Mouse (Mus musculus) midbrain, embryonic 13.5 days (tissue): Measurements from ENCODE around the gene Cdk5r1. TPM values are rescaled to one million over a fixed set of nuclear protein-coding genes. Genes with fewer than 3 reads are reported as not detected.
"Not testable (repeated sequence)": the region's sequence is repeated elsewhere in the genome, so short reads cannot be mapped to it uniquely, and the experiment has no call there.

Experiments
- ATAC-seq: fragments of 200-750 bp; cut with Nextera tagmentation; 2 replicates; pipeline ENCODE4 v1.8.0; 2017; ENCODE audit warnings: mild to moderate bottlenecking, moderate TSS enrichment, moderate library complexity
- H3K27ac ChIP-seq: fragments of 300-500 bp; sonication (generic); 2 replicates; pipeline ENCODE4 v1.5.1; 2015; ENCODE audit warnings: inconsistent platforms, mild to moderate bottlenecking, moderate library complexity
- H3K27me3 ChIP-seq: fragments of 300-500 bp; sonication (generic); 2 replicates; pipeline ENCODE4 v1.6.1; 2015; ENCODE audit warnings: mild to moderate bottlenecking, inconsistent platforms
- H3K36me3 ChIP-seq: fragments of 300-500 bp; sonication (generic); 2 replicates; pipeline ENCODE4 v1.6.1; 2015; ENCODE audit warnings: mild to moderate bottlenecking, inconsistent platforms
- H3K4me1 ChIP-seq: fragments of 300-500 bp; sonication (generic); replicated peaks from 2 replicates; pipeline ENCODE4 v1.6.1; 2015; ENCODE audit warnings: inconsistent platforms
- H3K4me2 ChIP-seq: fragments of 300-500 bp; sonication (generic); replicated peaks from 2 replicates; pipeline ENCODE4 v1.6.1; 2015; ENCODE audit warnings: moderate library complexity, mild to moderate bottlenecking, inconsistent platforms
- H3K4me3 ChIP-seq: fragments of 300-500 bp; sonication (generic); replicated peaks from 2 replicates; pipeline ENCODE4 v1.5.1; 2015; ENCODE audit warnings: mild to moderate bottlenecking, inconsistent platforms
- H3K9ac ChIP-seq: fragments of 300-500 bp; sonication (generic); replicated peaks from 2 replicates; pipeline ENCODE4 v1.6.1; 2015; ENCODE audit warnings: mild to moderate bottlenecking, inconsistent platforms
- H3K9me3 ChIP-seq: fragments of 300-500 bp; sonication (generic); 2 replicates; pipeline ENCODE4 v1.6.1; 2016; ENCODE audit warnings: mild to moderate bottlenecking, inconsistent platforms
- WGBS: fragments of 180-500 bp; shearing (Covaris S2); methylation state at CpG from one replicate; pipeline ENCODE4 v1.1.7; 2015; 5-methylcytosine and 5-hydroxymethylcytosine counted together
- polyA plus RNA-seq: library from polyadenylated mRNA; unstranded; fragments of >200 nt; fragmentation: Nextera tagmentation; extraction: Ambion mirVana; gene quantifications from 2 replicates; pipeline ENCODE4 v1.2.1, GENCODE M21; 2015

The Cdk5r1 gene
- polyA plus RNA-seq, result 88.3 and 98.6 TPM in 2 replicates

GRCm38 (mm10) chr11:80476222-80477189 lies at the start of gene Cdk5r1:
TSS of gene Cdk5r1 (plus strand) at chr11:80477023.
- Histone ChIP-seq H3K4me3 (peak within 1 kb of the TSS; percentile 89), H3K36me3 (peaks cover 35% of the 10 kb centered on the region), H3K4me2 (peak within 1 kb of the TSS; percentile 98), H3K9ac (peak within 1 kb of the TSS; percentile 100), H3K27ac (peak within 1 kb of the TSS; percentile 99), H3K27me3 (peaks cover 20% of the 10 kb centered on the region), H3K4me1 (peaks cover 47% of the 10 kb centered on the region), H3K9me3 (no peaks in the 10 kb centered on the region)
- under 1% methylated on average over 88 of the region's 116 CpGs for WGBS
- peak; percentile 88 for ATAC-seq

DNA sequence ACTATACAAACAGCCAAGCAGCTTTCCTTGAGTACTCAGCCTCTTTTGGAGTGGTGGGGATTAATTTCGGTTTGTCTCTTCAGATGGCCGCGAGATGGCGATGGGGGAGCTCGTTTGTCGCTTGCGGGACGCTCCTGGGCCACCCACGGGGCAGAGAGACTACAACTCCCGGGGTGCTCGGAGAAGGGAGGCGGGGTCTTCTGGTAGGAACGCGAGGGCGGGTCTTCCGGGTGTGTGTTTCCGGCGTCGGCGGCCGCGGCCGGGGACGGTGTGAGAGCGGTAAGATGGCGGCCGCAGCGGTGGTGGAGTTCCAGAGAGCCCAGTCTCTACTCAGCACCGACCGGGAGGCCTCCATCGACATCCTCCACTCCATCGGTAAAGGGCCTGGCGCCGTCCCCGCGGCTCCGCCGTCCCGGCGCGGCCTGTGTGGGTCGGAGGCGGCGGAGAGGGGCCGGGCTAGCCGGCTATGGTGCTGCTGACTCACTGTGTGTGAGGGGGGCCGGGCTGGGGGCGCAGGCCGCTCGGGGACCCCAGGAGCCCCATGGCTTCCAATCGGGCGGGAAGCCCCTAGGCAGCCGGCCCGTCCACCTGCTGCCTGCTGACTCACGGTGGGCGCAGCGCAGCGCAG lies 48.3 kb upstream of the Cdk5r1 start, which contains the start of gene Psmd11:
Gene Psmd11, plus strand, starts transcription at position 235 of the 628 bp plus-strand sequence.
- H3K9ac ChIP-seq, result peak within 1 kb of the TSS; percentile 93
- under 1% methylated on average over 58 of the region's 58 CpGs for WGBS
- peak within 1 kb of the TSS; percentile 92 for H3K4me2 ChIP-seq
- peak within 1 kb of the TSS; percentile 93 for H3K4me3 ChIP-seq
- no peaks in the 10 kb centered on the region for H3K27me3 ChIP-seq
- peak; percentile 100 for ATAC-seq
- H3K27ac ChIP-seq, result peak within 1 kb of the TSS; percentile 90
- no peaks in the 10 kb centered on the region for H3K9me3 ChIP-seq
- peaks cover 14% of the 10 kb centered on the region for H3K4me1 ChIP-seq
- peaks cover 17% of the 10 kb centered on the region for H3K36me3 ChIP-seq

GRCm38 (mm10) chr11:80429009-80429475 lies 47.8 kb upstream of the Cdk5r1 start:
- Histone ChIP-seq H3K27me3 (no peaks in the 10 kb centered on the region), H3K4me2 (peak overlapping the region; percentile 92), H3K9me3 (no peaks in the 10 kb centered on the region), H3K9ac (peak overlapping the region; percentile 93), H3K4me3 (peak overlapping the region; percentile 93), H3K27ac (peak overlapping the region; percentile 90), H3K36me3 (peaks cover 21% of the 10 kb centered on the region), H3K4me1 (peaks cover 14% of the 10 kb centered on the region)
- no peak for ATAC-seq
- WGBS, result under 1% methylated on average over 37 of the region's 37 CpGs

DNA sequence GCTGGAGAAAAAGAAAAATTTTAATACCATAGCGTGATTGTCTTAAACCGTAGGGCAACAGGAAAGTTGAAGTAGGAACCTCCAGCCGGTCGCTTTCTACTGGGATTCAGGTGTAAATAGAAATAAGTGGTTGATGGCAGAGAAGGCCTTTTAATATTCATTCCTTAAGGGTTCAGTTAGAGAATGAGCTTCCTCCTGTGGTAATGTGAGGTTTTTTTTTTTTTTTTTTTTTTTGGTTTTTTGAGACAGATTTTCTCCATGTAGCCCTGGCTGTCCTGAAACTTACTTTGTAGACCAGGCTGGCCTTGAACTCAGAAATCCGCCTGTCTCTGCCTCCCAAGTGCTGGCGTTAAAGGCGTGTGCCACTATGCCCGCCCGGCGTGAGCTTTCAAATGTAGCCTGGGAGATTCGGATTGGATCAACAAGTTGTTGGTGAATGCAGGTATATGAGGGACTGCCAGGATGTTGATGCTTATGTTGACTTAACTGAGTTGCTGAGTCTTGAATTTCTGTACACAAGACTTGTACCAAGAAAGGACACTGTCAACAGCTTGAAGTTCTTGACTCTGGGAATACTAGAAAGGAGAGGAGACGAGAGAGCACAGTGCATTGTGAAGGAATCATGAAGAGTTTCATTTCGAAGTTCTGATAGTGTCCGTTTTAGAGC lies 47.2 kb upstream of the Cdk5r1 start:
- no peaks in the 10 kb centered on the region for H3K9me3 ChIP-seq
- 65% methylated on average over 14 of the region's 14 CpGs for WGBS
- H3K4me3 ChIP-seq, result peak overlapping the region; percentile 93
- H3K27me3 ChIP-seq, result no peaks in the 10 kb centered on the region
- peaks cover 24% of the 10 kb centered on the region for H3K36me3 ChIP-seq
- peak overlapping the region; percentile 92 for H3K4me2 ChIP-seq
- no peak for ATAC-seq
- no peak overlapping the region for H3K27ac ChIP-seq
- peaks cover 14% of the 10 kb centered on the region for H3K4me1 ChIP-seq
- peak overlapping the region; percentile 93 for H3K9ac ChIP-seq

- Histone ChIP-seq H3K27ac (no peak overlapping the region), H3K36me3 (peaks cover 28% of the 10 kb centered on the region), H3K9me3 (no peaks in the 10 kb centered on the region), H3K4me2 (no peak overlapping the region), H3K4me1 (peaks cover 14% of the 10 kb centered on the region), H3K9ac (no peak overlapping the region), H3K27me3 (no peaks in the 10 kb centered on the region), H3K4me3 (no peak overlapping the region)
- ATAC-seq, result no peak
- 97% methylated on average over 3 of the region's 3 CpGs for WGBS
These were observed 46.4 kb upstream of the Cdk5r1 start for GRCm38 (mm10) chr11:80430366-80430910.

DNA sequence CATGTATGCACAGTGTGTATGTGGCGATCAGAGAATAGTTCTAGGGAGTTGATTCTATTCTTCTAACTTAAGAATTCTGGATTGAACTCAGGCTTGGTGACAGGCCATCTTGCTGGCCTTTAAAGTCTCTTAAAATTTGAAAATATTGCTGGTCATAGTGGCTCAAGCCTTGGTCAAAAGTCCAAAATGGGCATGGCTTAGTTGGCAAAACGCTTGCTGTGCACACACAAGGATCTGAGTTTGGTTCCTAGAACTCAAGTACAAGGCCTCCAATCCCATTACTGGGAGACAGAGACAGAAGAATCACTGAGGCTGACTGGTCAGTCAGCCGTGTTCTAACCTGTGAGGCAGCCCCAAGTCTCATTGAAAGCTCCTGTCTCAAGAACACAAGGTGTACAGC lies 29.9 kb upstream of the Cdk5r1 start:
- H3K27ac ChIP-seq, result no peak overlapping the region
- H3K9me3 ChIP-seq, result no peaks in the 10 kb centered on the region
- H3K36me3 ChIP-seq, result peaks cover 64% of the 10 kb centered on the region
- no peaks in the 10 kb centered on the region for H3K27me3 ChIP-seq
- no peak overlapping the region for H3K4me2 ChIP-seq
- no peak overlapping the region for H3K9ac ChIP-seq
- H3K4me1 ChIP-seq, result no peaks in the 10 kb centered on the region
- ATAC-seq, result no peak
- WGBS, result 95% methylated on average over 3 of the region's 3 CpGs
- no peak overlapping the region for H3K4me3 ChIP-seq

DNA sequence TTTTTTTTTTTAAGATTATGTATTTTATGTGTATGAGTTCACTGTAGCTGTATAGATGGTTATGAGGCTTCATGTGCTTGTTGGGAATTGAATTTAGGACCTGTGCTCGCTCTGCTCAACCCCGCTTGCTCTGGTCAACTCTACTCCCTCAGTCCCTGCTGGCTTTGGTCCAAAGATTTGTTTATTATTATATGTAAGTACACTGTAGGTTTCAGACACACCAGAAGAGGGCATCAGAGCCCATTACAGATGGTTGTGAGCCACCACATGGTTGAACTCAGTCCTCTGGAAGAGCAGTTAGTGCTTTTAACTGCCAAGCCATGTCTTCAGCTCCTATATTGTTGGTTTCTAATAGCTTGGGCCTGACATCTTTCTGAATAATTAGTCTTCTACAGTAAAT lies 27.0 kb upstream of the Cdk5r1 start:
- no peak overlapping the region for H3K4me3 ChIP-seq
- no peaks in the 10 kb centered on the region for H3K9me3 ChIP-seq
- no peaks in the 10 kb centered on the region for H3K4me1 ChIP-seq
- no peak overlapping the region for H3K4me2 ChIP-seq
- no peak overlapping the region for H3K27ac ChIP-seq
- no peak for ATAC-seq
- H3K36me3 ChIP-seq, result peaks cover 60% of the 10 kb centered on the region
- no peaks in the 10 kb centered on the region for H3K27me3 ChIP-seq
- H3K9ac ChIP-seq, result no peak overlapping the region
- 95% methylated on average over 2 of the region's 2 CpGs for WGBS

- Histone ChIP-seq H3K27ac (no peak overlapping the region), H3K4me3 (no peak overlapping the region), H3K4me1 (no peaks in the 10 kb centered on the region), H3K36me3 (peaks cover 57% of the 10 kb centered on the region), H3K4me2 (no peak overlapping the region), H3K9ac (no peak overlapping the region), H3K27me3 (no peaks in the 10 kb centered on the region), H3K9me3 (no peaks in the 10 kb centered on the region)
- WGBS, result 92% methylated on average over 3 of the region's 3 CpGs
- no peak for ATAC-seq
These were observed 24.6 kb upstream of the Cdk5r1 start for GRCm38 (mm10) chr11:80452242-80452641.

- ATAC-seq, result no peak
- H3K36me3 ChIP-seq, result peaks cover 57% of the 10 kb centered on the region
- 93% methylated on average over 1 of the region's 1 CpGs for WGBS
- no peaks in the 10 kb centered on the region for H3K4me1 ChIP-seq
- H3K9ac ChIP-seq, result no peak overlapping the region
- no peak overlapping the region for H3K27ac ChIP-seq
- H3K27me3 ChIP-seq, result no peaks in the 10 kb centered on the region
- H3K4me2 ChIP-seq, result no peak overlapping the region
- no peaks in the 10 kb centered on the region for H3K9me3 ChIP-seq
- H3K4me3 ChIP-seq, result no peak overlapping the region
These were observed 23.6 kb upstream of the Cdk5r1 start for GRCm38 (mm10) chr11:80453198-80453597.

- H3K27me3 ChIP-seq, H3K4me2 ChIP-seq, H3K4me1 ChIP-seq, H3K27ac ChIP-seq, ATAC-seq, H3K9ac ChIP-seq, H3K4me3 ChIP-seq, H3K9me3 ChIP-seq: not testable (repeated sequence)
- H3K36me3 ChIP-seq, result peaks cover 78% of the 10 kb centered on the region
- WGBS, result 87% methylated on average over 4 of the region's 4 CpGs
These were observed 13.2 kb upstream of the Cdk5r1 start for GRCm38 (mm10) chr11:80463605-80464130.

- Histone ChIP-seq H3K27me3 (peaks cover 17% of the 10 kb centered on the region), H3K9ac (no peak overlapping the region), H3K4me1 (peaks cover 10% of the 10 kb centered on the region), H3K36me3 (peaks cover 63% of the 10 kb centered on the region), H3K27ac (no peak overlapping the region), H3K9me3 (no peaks in the 10 kb centered on the region), H3K4me2 (no peak overlapping the region), H3K4me3 (no peak overlapping the region)
- WGBS, result 80% methylated on average over 16 of the region's 16 CpGs
- no peak for ATAC-seq
These were observed 4.8 kb upstream of the Cdk5r1 start for GRCm38 (mm10) chr11:80471836-80472605.
